Mouse (Mus musculus): ENCODE data around the gene C1qtnf5. TPM values are rescaled to one million over a fixed set of nuclear protein-coding genes. Genes with fewer than 3 reads are reported as not detected.

The C1qtnf5 gene
- total RNA-seq, 4 experiments from 2014 or later = 7.6 to 12.9 (median 8.9) TPM

DNA sequence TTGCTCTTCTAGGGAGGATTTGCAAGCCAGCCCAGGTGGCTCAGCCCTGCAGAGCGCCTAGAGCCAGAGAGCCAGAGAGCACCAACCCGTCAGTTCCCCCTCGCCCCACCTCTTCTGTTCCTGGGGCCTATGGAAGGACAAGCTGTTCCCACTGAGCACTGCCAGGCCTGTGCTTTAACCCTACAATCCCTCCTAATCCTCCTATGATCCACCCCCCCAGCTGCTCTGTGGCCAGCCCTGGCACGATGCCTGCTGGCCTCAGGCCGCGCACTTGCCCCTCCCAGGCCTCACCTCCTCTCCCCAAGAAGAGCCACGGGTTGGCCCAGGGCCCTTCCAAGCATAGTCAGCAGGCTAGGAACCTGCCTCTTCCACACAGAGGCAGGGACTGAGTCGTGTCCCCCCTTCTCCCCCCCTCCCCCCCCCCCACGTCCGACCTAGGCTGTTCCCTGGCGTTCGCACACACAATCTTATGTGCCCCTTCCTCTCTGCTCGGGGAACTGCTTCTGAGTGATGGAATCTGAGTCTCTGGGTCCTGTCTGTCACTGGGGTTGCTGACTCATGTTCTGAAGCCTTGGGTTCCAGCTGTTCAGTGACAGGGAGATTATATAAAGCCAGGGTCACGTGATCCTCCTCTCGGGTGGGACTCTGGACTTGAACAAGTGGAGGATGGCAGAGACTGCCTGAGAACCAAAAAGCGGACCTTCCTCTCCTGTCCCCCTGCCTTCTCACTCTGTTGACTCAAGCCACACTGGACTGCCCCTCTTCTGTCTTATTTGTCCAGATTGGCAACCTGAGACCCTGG lies 27.9 kb upstream of the C1qtnf5 start:
- peak; percentile 86 for DNase-seq (ENCODE audit: low spot score)

DNA sequence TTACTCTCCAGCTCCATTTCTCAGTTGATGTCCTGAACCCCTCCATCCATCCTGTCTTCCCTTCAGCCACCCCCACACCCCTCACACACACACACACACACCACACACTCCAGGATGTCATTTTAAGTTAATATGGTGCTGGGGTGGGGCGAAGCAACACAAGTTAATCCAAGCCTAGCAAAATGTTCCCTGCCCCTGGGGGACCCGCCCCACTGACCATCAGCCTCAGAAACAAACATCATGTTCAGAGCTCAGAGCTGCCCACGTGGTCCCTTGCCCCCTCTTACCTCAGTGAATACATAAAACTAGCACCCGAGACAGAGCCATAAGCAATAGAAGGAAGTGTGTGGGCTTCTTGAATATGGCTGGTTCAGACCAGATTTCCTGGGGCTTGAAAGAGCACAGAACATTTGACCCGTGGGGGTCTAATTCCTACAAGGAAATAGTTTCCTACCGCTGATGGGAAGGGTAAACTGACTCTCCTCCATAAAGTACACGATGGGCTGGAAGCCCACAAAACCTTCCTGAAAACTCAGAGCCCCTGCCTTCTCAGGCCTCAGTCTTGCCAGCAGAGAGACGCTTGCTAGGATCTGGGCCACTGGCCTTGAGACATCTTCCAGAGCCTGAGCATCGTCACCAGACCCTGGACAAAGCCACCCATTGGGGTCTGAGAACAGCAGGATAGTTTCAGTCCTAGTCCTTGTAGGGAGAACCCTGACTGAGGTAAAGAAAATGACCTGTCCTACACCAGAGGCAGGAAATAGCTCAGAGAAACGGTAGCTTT lies 26.9 kb upstream of the C1qtnf5 start:
- no peak for DNase-seq (ENCODE audit: low spot score)

DNA sequence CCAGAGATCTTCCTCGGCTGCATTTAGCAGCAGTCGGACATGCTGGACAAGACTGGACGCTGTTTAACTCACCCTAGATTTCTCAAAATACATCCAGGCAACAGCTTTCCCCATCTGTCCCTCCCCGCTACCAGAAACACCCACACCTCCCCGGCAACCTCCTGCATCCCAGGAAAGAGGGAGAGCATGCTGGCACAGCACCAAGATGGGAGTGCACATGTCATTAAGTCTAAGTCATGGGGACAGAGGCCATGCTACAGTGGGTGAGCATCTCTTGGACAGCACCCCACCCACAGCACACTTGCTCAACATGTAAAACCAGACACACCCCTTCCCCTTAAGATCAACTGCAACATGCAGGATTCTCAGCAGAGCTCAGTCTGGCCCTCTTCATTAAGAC lies 26.1 kb upstream of the C1qtnf5 start:
- DNase-seq (ENCODE audit: low spot score) = no peak

DNA sequence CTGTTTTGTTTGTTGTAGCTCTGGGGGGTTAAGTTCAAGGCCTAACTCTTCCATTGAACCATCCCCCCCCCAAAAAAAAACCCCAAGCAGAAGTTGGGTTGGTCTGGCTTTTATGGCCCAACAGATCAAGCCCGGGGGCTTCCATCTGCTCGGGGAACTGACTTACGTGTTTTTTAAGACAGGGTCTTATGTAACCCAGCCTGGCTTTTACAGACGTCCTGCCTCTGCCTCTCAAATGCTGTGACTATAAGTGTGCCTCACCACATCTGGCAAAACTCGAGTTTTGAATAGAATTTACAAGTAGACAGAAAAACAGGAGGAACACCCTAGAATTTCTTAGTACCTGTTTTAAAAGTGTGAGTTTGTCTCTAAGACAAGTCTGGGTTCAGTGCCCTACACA lies 25.5 kb upstream of the C1qtnf5 start:
- DNase-seq (ENCODE audit: low spot score) = no peak

DNA sequence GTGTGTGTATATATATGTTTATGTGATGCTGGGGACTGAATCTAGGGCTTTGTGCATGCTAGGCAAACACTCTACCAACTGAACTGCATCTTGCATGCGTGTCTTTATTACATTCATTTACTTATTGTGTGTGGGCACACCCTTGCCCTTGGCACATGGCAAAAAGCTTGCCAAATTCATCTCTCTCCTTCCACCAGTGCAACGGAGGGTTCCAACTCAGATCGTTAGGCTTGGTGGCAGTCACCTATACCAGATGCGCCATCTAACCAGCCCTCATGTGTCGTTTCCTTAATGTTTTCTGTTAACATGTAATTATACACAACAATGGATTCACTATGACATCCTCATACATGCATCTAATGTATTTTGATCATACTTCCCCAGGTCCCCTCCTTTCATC lies 24.8 kb upstream of the C1qtnf5 start:
- DNase-seq (ENCODE audit: low spot score) = no peak

DNA sequence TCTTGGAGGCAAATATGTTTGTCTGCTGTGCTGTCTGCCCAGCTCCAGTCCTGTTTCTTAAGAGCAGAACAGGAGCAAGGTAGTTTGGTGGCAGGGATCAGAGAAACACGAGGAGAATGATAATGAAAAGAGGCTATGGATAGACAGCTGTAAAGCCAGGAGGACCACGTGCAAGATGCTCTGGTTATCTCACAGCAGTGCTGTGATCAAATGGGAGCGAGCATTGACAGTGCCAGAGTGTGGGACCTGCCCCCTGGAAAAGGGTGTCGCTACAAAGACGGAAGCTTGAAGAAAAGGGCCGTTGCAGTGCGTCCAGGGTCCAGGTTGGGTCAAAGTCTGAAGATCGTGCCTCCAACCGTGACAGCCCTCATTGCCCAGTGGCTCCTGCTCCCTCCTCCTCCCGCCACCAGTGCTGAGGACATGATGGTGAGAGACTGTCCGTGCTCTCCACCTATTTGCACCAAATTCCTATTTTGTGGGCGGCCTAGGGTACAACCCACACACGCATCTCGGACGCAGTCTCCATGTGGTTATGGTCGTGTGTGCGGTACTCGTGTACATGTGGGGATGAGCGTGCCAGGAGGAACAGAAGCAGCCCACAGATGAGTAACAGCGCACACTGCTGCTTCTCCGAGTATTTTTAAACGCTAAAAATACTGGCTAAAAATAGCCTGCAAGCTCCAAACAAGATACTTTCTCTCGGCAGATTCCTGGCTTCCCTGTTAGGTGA lies 23.5 kb upstream of the C1qtnf5 start:
- no peak for DNase-seq (ENCODE audit: low spot score)

DNA sequence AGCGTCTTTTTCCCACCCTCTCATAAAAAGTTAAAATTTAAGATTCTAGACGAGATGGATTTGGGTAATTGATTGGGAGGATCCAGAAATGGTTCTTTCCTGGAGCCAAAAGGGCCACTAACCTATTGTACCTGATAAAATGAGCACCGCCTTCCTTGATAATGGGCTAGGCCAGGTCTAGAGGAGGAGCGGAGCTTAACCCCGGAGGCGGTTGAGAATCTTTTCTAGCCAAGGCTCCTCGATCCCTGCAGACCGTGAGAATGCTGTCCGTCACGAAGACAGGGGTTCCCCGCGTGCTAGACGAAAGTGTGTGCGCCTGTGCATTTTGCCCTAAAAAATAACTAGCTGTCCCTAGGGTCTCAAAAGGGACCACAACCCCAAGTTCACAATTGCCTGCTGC lies 22.8 kb upstream of the C1qtnf5 start:
- no peak for DNase-seq (ENCODE audit: low spot score)

DNA sequence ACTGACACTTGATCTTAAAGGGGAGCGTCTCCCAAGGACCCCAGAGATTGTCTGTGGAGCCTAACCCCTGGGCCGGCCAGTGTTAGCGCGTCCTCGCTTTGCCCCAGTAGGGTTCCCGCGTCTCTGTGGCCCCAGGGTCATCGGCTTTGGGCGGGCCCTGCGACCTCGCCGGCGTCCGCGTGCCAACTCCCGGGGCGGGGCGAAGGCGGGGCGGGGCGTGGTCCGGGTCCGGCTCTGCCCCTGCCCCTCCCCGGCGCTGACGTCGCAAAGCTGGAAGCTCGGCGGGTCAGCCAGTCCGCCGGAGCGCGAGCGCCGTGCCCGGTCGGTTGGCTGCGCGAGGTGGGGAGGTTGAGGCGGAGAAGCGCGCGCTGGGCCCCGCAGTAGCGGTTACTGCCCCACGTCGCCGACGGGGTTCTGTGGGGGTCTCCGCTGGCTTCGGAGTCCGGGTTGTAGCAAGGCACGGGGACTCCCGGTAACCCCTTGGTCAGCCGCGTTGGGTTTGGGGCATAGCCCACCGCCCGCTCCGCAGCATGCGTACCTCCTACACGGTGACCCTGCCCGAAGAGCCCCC lies 22.3 kb upstream of the C1qtnf5 start:
- DNase-seq (ENCODE audit: low spot score) = peak; percentile 94

DNA sequence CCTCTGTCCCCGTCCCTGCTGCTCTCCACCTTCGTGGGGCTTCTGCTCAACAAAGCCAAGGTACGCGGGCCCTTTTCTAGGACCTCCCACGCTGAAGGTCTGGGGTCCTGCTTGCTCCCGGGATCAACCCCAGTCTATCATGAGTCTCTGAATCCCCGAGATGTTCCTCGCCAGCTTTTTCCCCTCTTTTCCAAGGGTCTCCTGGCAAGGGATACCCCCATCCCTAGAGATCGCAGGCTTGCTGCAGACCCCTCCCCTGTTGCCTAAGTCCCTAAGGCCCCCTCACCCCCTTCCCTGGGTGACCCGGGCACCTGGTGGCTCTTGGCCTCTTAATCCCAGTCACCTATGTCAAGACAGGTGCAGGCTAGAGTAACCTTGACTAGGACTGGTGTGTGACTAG lies 21.8 kb upstream of the C1qtnf5 start:
- DNase-seq (ENCODE audit: low spot score) = no peak

DNA sequence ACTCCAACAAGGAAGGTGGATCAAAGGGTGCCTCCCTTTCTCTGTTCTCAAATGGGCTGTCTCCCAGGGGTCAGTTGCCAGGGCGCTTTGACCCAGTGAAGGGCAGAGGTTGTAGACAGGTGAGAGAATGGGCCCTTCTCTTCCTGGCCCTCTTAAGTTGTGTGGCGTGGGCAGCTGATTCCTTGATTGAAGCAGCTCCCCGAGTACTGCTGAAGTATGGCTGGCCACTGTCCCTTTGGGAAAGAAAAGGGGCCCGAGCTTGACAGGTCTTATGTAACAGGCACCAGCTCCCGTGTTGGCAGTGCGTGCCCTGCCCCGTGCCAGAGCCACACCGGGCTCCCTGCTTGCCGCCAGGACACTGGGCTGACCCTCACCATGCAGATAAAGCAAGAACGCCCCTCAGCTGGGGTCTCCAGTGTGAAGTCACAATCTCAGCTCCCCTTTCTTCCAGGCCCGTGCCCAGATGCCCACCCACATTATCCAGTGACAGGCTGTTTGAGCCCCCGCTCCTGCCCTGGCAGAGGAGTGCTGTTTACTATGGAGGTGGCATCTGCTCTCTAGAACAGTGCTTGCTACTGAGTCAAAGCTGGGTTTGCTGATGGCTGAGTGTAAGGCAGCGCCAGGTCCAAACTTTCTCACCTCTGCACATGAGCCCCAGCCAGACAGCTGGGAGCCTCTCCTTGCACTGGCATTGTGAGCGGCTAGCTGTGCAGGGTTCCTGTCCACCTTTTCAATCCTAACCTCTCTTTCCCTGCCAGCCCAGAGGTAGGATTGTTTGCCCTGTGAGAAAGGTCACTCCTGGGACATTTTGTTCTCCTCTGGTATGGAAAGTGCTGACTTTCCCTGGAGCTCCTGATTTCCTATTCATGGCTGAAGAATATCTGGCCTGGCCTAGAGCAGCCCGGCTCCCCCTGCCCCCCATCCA lies 21.0 kb upstream of the C1qtnf5 start:
- DNase-seq (ENCODE audit: low spot score) = peak; percentile 62

DNA sequence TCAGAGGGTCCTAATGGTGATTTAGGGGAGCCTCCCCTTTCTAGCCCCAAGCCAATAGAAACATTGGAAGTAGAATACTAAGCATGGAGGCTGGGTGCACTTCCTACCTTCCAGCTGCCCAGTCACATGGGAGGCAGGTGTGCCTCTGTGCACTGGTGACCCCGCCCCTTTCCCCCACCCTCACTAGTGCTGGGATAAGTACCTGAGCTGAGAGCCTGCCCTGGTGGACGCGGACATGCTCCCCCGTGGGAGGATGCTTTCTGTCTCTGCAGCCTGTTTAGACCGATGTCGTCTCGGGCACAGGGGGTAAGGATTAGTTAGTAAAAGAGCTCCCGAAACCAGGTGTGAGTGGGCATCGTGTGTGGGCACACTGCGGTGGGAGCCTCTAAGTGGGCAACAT lies 20.1 kb upstream of the C1qtnf5 start:
- no peak for DNase-seq (ENCODE audit: low spot score)

DNA sequence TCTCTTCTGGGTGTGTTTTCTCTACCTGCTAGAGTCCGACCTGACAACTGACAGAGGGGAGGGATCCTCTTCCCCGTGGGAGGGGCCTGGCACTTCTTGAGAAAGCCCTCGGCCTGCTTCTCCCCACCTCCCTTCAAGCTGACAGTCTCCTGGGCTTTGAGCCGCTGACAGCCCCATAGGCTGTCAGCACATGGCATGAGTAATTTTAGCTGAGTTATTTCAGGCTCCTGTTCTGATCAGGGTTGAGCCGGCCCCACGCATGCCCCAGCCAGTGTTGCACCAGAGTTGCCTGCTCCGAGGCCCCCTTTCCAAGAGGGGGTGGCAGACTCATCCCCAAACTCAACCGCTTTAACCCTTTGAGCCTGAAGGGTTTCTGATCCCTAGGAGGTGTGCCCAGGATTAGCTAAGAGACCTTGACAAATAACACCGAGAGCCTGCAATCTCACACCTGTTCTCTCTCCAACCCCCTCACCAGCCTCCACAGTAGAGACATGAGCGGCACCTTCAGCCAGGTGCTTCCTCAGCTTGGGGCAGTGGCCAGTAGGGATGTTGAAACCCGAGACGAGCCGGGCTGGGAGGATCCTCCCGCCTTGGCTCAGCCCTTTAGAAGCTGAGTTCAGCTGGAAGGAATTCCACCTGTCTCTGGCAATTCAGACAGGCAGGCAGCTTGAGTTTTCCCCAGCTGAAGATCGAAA lies 19.1 kb upstream of the C1qtnf5 start:
- peak; percentile 61 for DNase-seq (ENCODE audit: low spot score)

DNA sequence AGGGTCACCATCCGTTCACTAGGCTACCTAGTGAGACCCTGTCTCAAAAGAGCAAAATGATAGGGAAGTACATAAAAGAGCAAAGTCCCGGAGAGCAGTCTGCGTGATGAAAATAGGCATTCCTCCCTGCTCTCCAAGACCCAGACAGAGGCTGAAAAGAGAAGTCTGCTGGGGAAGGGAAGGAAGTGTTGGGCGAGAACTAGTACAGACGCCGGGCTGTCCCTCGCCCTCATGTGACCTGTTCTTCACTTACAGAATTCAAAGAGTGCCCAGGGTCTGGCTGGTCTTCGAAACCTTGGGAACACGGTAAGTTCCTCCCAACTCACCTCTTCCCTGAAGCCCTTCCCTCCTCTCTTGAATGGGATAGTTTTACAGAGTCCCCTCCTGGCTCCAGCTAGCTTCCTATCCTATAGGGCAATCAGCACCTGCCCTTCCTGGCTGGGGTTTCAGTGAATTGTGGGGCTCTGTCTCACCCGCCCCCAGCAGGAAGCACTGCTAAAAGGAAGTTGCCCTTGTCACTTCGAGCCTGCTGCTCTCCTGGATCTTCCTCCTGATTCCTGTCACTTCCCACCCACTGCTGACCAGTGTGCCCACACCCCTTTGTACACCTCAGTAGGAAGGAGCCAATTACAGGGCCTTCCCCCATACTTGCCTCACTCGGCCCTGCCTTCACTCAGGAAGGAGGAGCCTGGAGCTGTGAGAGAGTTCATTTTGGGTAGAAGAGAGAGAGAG lies 18.0 kb upstream of the C1qtnf5 start:
- no peak for DNase-seq (ENCODE audit: low spot score)

DNA sequence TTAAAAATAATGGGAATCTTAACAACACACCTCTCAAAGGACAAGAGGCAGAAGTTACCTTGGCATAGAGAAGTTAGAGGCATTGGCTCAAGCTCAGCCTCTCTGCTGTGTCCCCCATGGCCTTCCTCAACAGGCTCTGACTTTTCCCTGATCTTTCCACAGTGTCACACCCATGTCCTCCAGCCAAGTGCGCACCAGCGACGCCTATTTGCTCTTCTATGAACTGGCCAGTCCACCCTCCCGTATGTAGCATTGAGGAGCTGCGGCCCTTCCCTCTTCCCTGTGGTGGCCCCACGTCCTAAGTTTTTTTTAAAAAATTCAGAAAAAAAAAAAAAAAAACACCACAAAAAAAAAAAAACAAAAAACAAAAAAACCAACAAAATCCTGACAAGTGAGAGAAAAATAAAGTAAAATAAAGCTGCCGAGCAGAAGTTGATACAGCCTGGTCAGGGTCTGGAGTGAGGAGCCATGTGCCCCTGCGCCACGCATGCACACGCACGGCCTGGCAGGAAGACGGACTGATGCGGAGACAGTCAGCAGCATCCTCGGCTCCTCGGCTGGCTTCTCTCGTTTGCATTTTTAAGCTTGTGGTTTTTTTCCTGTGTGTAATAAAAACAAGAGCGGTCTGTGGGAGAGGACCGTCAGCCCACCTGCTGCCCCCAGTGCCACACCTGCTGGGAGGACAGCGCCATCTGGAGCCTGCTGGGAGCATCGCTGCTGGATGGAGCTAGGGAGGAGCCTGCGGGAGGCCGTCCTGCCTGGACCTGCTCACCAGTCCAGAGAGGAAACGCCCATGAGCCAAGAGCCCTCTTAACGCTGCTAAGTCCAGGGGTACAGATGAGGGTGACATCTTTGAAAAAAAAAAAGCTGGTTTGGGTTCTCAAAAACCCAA lies 13.2 kb upstream of the C1qtnf5 start:
- no peak for DNase-seq (ENCODE audit: low spot score)

DNA sequence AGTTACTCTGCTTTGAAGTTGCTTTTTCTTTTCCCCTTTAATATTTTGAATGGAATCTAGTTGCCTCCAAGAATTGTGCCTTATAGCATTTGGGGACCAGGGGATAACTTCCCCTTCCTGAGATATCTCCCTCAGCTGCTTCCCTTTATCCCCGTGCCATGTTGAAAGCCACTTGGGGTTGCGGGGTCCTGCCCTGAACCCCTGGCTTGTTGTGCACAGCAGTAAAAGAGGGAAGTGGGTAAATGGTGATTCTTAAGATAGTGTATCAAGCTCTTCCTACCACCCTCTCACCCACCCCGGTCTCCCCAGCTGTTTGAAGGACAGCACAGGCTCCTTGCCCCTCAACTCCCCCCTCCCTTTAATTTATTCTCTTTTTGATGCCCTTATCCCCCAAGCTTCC lies 12.3 kb upstream of the C1qtnf5 start:
- no peak for DNase-seq (ENCODE audit: low spot score)

DNA sequence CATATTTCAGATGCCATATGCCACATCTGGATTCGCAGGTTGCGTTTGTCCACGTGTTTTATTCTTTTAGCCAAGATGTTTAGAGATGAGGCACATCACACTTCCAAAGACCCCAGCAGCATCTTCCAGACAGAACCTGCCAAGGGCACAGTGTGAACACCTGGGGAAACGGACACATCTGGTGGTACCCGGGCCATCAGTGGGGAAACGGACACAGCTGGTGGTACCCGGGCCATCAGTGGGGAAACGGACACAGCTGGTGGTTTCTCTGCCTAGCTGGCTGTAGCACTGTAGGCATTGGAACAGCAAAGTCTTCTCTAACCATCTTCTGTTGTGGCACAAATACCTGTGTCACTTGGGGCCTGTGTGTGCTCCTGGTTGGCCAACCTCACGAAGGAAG lies 11.3 kb upstream of the C1qtnf5 start:
- DNase-seq (ENCODE audit: low spot score) = no peak

DNA sequence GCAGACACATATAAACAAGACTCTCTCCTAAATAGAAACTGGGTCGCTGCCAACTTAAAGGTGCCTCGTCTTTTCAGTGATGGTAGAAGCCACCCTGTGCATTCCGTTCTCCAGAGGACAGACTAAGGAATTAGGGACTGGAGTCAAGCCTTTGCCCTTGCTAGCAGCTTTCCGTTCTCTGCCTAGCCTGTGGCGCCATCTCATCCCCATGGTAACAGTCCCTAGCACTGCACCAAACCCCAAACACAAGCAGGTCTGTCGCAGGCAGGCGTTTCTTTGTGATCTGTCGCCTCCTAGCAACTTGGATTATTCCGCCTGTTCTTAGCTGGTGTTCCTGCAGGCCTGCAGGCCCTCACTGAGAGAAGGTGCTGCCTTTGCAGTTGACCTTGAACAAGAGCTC lies 10.5 kb upstream of the C1qtnf5 start:
- no peak for DNase-seq (ENCODE audit: low spot score)

DNA sequence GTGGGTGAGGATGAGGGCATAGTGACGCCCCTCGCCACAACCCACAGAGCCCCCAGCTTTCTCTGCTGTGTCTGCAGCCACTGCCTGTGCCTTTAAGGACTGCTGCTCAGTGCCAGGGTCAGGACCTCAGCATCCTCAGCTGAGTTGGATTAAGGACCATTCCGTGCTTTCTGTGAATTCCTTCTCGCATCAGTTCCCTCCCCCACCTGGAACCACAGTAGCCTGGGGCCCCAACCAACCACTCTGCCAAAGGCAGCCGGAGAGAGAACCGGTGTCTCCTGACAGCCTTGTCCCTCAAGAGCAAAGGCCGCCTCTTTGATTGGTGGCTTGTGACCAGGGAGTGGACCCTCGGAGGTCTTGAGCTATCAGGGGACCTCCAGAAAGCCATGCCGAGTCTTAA lies 5.6 kb upstream of the C1qtnf5 start, which contains the start of gene Mfrp:
Mfrp (plus strand) TSS at position 240 of the 400 bp plus-strand sequence.
- DNase-seq (ENCODE audit: low spot score) = no peak

DNA sequence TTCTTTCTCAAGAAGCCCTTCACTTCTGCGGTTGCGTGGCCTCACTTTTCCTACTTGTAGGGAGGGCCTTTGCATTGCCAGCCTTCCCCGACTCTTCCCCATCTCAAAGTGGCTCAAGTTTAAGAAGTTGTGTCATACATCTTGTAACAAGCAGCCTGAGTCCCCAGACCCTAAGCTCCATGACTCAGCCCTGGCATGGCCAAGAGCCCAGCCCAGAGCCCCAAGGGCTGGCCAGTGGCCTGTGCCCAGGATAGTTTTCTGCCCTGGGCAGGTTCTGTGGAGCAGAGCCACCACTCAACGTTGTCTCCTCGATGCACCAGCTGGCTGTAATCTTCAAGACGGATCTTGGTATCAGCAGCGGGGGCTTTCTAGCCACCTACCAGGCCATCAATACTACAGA lies 2.2 kb upstream of the C1qtnf5 start:
- no peak for DNase-seq (ENCODE audit: low spot score)
